Mouse (Mus musculus): ENCODE results near the gene Vmn1r86. TPM values are rescaled to one million over a fixed set of nuclear protein-coding genes. Genes with fewer than 3 reads are reported as not detected.
A peak's percentile ranks its signal among the peaks of the same experiment; 100 is the strongest.
"Not testable (repeated sequence)": the region's sequence is repeated elsewhere in the genome, so short reads cannot be mapped to it uniquely, and the experiment has no call there.

Vmn1r86 gene
- not detected for total RNA-seq (2021)
- long read RNA-seq, experiment 1, result 0 reads
- long read RNA-seq, experiment 2, result 0 reads

DNA sequence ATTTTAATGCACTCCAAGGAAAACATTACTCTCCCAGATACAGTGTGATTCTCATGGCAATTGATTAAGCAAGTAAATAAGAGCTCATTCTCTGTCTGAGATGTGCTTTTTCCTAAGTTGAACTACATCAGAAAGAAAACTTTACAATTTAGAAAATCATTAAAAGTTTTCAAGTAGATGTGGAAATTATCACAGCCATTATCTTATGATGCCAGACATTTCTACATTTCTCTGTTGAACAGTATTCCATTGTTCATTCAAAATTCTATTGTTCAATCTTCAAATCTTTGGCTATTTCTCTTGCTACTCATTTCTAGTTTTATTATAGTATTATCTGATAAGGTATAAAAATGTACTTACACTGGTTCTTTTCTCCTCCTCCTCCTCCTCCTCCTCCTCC lies at the start of gene Vmn1r86:
Gene Vmn1r86 (minus strand): TSS at position 101 of the 400 bp plus-strand sequence.
- intact Hi-C loops (cut with DNase I), result no loop called here
- no peak for DNase-seq

GRCm38 (mm10) chr7:13159268-13159667 lies 39.6 kb upstream of the Vmn1r86 start, which contains the start of gene Vmn1r88:
Gene Vmn1r88 (plus strand): TSS chr7:13159568.
- intact Hi-C loops (cut with DNase I), result no loop called here

GRCm38 (mm10) chr7:13140057-13140456 lies 20.3 kb upstream of the Vmn1r86 start, which contains the start of gene Vmn1r87:
Gene Vmn1r87 (minus strand): TSS chr7:13140157.
- DNase-seq, result no peak
- intact Hi-C loops (cut with DNase I), result no loop called here

More at GRCm38 (mm10) chr7:13159268-13159667, 39.6 kb upstream of the Vmn1r86 start, which contains the start of gene Vmn1r88:
- DNase-seq, result no peak

GRCm38 (mm10) chr7:13137340-13137739 lies 17.6 kb upstream of the Vmn1r86 start:
- DNase-seq, result no peak
- intact Hi-C loops (cut with DNase I), result no loop called here

DNA sequence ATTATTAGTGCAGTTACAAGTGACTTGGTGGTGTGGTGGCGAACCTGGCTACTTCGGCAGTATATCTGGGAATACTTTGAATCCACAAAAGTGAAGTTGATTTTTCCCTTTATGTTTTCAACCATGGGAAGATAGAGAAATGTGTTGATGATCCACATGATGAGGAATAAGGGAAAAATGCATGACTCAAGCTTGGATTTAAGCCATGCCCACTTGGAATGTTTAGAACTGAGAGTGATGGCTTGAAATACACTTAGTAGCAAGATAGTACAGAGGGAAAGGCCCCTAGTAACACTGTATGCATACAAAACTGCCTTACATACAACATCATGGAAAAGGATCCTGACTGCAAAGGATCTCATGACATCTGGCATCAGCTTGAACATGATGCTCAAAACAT lies 12.1 kb upstream of the Vmn1r86 start:
- DNase-seq, result no peak
- intact Hi-C loops (cut with DNase I), result no loop called here

DNA sequence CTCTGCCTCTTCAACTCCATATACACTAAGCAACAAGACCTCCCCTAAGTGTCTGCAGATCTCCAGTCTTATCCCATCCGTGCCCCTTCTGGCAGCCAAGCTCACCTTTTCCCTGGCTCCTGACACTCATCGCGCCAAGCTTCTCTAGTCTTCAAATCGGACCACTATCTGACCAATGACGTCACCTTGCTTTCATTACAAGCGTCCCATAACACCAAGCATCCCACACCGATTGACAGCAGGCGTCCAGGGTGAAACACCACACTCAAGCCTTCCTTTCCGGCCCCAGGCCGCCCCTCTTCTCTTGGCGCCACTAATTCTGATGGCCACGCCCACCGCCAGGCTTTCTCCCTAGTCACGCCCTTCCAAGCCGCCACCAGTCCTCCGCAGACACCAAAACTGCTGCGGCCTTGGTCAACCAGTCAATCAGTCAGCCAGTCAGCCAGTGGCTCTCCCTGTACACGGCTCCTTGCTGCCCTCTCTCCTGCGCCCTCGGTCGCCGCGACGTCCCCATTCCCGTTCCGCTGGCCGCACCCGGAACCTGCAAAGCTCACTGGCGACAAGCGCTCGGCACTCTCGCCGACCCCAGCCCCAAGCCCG lies 3.9 kb upstream of the Vmn1r86 start:
- DNase-seq; intact Hi-C loops (cut with DNase I): not testable (repeated sequence)

- no peak for DNase-seq
- intact Hi-C loops (cut with DNase I), result no loop called here
Observed at GRCm38 (mm10) chr7:13095073-13095472, 24.6 kb downstream of the Vmn1r86 start, which contains the start of gene Vmn1r85. Gene Vmn1r85 (minus strand): TSS chr7:13095173.

DNA sequence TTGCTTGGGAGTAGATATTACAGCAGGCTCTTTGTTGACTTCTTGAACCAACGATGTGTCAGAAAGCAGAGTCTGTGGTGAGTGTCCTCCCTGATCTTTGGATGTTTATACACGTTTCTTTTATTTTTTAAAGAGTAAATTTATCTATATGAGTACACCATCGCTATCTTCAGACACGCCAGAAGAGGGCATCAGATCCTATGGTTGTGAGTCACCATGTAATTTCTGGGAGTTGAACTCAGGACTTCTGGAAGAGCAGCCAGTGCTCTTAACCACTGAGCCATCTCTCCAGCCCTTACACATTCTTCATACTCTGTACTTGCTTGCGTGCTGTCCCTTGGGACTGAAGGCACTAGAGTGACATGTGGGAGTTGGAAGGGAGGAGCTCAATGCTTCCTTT lies 47.4 kb downstream of the Vmn1r86 start:
- intact Hi-C loops (cut with DNase I), result no loop called here
- DNase-seq, result no peak

DNA sequence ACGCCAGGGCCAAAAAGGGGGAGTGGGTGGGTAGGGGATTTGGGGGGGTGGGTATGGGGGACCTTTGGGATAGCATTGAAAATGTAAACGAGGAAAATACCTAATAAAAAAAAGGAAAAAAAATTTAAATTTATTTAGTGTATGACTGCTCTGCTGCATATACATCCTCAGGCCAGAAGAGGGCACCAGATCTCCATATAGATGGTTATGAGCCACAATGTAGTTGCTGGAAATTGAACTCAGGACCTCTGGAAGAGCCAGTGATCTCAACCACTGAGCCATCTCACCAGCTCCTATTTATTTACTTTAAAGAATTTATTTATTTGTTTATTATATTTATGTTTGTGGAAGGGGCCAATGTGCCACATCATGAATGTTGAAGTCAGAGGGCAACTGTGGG lies 56.3 kb downstream of the Vmn1r86 start:
- DNase-seq; intact Hi-C loops (cut with DNase I): not testable (repeated sequence)

DNA sequence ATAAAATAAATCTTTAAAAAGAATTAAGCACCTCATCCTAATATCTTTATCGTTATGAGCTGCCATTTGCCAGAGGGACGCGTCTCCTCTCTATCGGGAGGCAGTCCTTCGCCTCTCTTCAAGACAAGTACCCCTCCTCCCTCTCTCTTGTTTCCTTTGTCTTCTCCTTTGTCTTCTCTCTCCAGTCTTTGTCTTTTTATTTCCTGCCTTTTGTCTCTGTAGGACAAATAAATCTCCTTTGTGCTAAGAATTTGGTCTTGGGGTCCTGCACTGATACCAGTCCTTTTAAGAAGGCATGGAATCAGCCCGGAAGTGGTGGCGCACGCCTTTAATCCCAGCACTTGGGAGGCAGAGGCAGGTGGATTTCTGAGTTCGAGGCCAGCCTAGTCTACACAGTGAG lies 60.2 kb downstream of the Vmn1r86 start:
- no peak for DNase-seq
- intact Hi-C loops (cut with DNase I), result loop anchor here (10.0 kb wide), 1 partner anchor 575 kb away; no protein-coding TSS in a partner anchor

DNA sequence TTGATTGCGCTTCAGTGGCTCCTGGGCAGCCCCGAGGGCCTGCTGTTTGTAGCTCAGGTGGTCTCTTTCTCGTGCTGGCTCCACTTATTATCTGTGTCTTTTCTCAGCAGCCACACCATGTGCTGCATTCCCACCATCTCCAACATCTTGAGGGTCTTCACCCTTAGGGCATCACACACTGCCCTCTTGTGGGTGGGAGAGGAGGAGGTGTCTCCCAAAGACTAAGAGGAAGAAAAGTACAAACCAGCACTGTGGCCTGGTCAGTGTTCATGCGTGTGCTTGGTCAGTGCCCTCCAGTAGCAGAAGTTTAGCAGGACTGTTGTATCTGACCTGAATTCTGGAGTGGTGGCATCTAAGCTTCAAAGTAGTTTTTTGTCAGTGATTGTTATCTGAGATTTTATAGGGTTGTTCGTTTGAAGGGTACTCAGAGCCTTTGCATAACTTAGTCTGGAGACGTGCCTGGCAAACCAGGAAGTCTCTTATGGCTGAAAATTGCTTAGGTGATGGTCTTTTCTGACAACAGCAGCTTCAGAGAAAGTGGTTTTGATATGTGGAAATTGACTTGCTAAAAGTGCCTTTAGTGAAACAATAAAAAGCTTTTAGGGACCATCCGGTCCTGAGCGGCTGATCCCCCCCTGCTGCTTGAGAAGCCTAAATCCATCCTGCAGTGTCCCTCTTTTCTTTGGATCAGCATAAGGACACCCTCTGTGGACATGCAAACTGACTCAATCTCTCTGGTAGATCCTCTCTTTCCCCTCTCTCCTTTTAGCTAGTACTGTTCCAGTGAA lies 62.6 kb downstream of the Vmn1r86 start:
- no peak for DNase-seq
- intact Hi-C loops (cut with DNase I), result loop anchor here (10.0 kb wide), 1 partner anchor 572 kb away; no protein-coding TSS in a partner anchor

DNA sequence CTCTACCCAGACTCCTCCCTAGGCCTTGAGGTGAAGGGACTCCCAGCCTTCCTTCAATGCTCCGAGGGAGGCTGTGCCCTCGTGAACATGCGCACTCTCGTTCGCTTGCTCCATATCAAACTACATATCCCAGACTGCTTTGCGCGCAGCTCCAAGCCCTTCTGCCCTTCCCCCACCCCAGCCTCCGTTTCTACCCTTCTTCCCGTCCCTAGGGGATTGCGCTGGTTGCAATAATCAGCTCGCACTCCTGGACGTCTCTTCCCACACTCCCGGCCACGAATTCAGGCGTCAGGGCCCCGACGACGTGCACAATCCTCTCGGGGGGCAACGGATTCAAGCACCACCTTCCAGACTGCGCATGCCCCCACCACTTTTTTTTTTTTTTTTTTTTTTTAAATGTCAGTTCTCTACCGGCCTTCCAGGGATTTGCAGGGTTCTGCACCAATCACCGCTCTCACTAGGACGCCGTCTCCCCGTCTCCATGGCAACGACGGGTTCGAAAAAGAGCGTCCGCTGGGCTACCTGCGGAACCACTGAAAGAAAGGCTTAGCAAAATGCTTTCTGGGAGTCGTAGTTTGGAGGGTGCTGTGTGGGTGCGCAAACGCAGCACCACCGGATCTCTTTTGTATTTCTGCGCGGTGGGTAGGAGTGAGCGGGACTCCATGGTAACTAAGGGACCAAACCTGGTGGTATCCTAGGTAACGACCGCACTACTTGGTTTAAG lies 65.3 kb downstream of the Vmn1r86 start, which contains the start of gene Mzf1:
Gene Mzf1 (minus strand): TSS at position 478 of the 724 bp plus-strand sequence.
- intact Hi-C loops (cut with DNase I), result loop anchor here (10.0 kb wide), 1 partner anchor 570 kb away; no protein-coding TSS in a partner anchor
- peak; percentile 87 to 88 for DNase-seq

- intact Hi-C loops (cut with DNase I), result loop anchor here (10.0 kb wide), 1 partner anchor 569 kb away; no protein-coding TSS in a partner anchor
- no peak for DNase-seq
Observed at GRCm38 (mm10) chr7:13053961-13054286, 65.8 kb downstream of the Vmn1r86 start.

- DNase-seq, result no peak
- intact Hi-C loops (cut with DNase I), result loop anchor here (10.0 kb wide), 1 partner anchor 569 kb away; no protein-coding TSS in a partner anchor
Observed at GRCm38 (mm10) chr7:13053501-13053900, 66.2 kb downstream of the Vmn1r86 start.

DNA sequence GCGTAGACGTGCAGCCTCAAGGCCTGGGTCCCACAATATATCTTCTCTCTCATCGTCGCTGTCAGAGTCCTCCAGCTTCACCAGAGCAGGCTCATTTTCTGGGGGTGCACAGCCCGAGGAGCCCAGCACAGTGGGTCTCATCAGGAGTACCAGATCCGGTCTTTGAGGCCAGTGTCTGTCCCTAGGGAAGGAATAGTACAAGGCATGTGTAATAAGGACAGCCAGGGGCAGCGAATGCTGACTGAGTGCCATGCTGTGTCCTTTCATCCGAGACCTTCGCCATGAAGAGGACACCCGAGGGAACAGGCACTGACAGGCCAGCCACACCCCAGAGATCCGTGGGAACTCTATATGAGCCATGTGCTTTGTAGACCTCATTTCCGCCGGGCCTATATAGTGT lies 66.7 kb downstream of the Vmn1r86 start:
- intact Hi-C loops (cut with DNase I), result loop anchor here (10.0 kb wide), 1 partner anchor 568 kb away; no protein-coding TSS in a partner anchor
- DNase-seq, result no peak

Other genes starting within 250 kb of the Vmn1r86 start
- 1 to 10 TPM; 1.3 to 2.0 TPM for gene Zfp128, start 238.7 kb downstream of the Vmn1r86 start, total RNA-seq (2021)
- 1 to 10 TPM; 2.4 to 2.8 TPM for gene Zscan22, start 222.1 kb downstream of the Vmn1r86 start, total RNA-seq (2021)
- gene Rps5, start 197.6 kb downstream of the Vmn1r86 start, total RNA-seq (2021), result 100 to 1,000 TPM; 473 to 557 TPM
- under 1 TPM; 0.22 to 0.51 TPM for gene Rnf225, start 192.5 kb downstream of the Vmn1r86 start, total RNA-seq (2021)
- gene Zfp324, start 154.1 kb downstream of the Vmn1r86 start, total RNA-seq (2021), result 1 to 10 TPM; 1.7 to 2.2 TPM
- 1 to 10 TPM; 1.7 to 2.5 TPM for gene Zfp446, start 142.1 kb downstream of the Vmn1r86 start, total RNA-seq (2021)
- not detected for gene Slc27a5, start 121.7 kb downstream of the Vmn1r86 start, total RNA-seq (2021)
- gene Trim28, start 120.8 kb downstream of the Vmn1r86 start, total RNA-seq (2021), result 10 to 100 TPM; 62.1 to 63.2 TPM
- gene Zbtb45, start 109.9 kb downstream of the Vmn1r86 start, total RNA-seq (2021), result 1 to 10 TPM; 3.9 to 4.0 TPM
- gene Chmp2a, start 85.1 kb downstream of the Vmn1r86 start, total RNA-seq (2021), result 10 to 100 TPM; 68.7 to 83.7 TPM
- gene Ube2m, start 81.6 kb downstream of the Vmn1r86 start, total RNA-seq (2021), result 100 to 1,000 TPM; 131 TPM
- gene Mzf1, start 65.2 kb downstream of the Vmn1r86 start, total RNA-seq (2021), result under 1 TPM; 0.57 to 0.74 TPM
- gene Vmn1r85, start 24.7 kb downstream of the Vmn1r86 start, total RNA-seq (2021), result not detected
- gene Vmn1r87, start 20.2 kb upstream of the Vmn1r86 start, total RNA-seq (2021), result not detected
- gene Vmn1r88, start 39.7 kb upstream of the Vmn1r86 start, total RNA-seq (2021), result under 1 TPM in 1 of 2 experiments, not detected in 1; 0.13 TPM
- not detected for gene Vmn1r89, start 93.1 kb upstream of the Vmn1r86 start, total RNA-seq (2021)
- gene Lig1, start 157.4 kb upstream of the Vmn1r86 start, total RNA-seq (2021), result 1 to 10 TPM; 1.6 to 1.7 TPM
- gene Zswim9, start 158.8 kb upstream of the Vmn1r86 start, total RNA-seq (2021), result 1 to 10 TPM; 9.0 to 9.8 TPM
- under 1 TPM; 0.08 to 0.12 TPM for gene Pla2g4c, start 204.7 kb upstream of the Vmn1r86 start, total RNA-seq (2021)

Data from gastrocnemius, postnatal 36 days (tissue).